Mouse (Mus musculus) bone marrow, adult 2 months (tissue): ENCODE data around the gene Lrrfip2. TPM values are rescaled to one million over a fixed set of nuclear protein-coding genes. Genes with fewer than 3 reads are reported as not detected.
A peak's percentile ranks its signal among the peaks of the same experiment; 100 is the strongest.

Experiments
- H3K27ac ChIP-seq: fragments of 200-500 bp; 2 replicates; pipeline ENCODE4 v1.5.1; 2012; ENCODE audit warnings: low read depth, mild to moderate bottlenecking, control low read depth, inconsistent platforms, low read length; ENCODE audit not compliant: control insufficient read depth, poor library complexity, insufficient read depth
- H3K4me1 ChIP-seq: fragments of 200-500 bp; 2 replicates; pipeline ENCODE4 v1.6.1; 2011; ENCODE audit warnings: low read length; ENCODE audit not compliant: control insufficient read depth, insufficient read depth
- H3K4me3 ChIP-seq: fragments of 200-500 bp; replicated peaks from 2 replicates; pipeline ENCODE3; 2011; ENCODE audit warnings: mild to moderate bottlenecking, low read depth, low read length, control low read depth; ENCODE audit not compliant: control insufficient read depth
- CTCF ChIP-seq: fragments of 200-500 bp; IDR thresholded peaks from 2 replicates; pipeline ENCODE4 v1.5.1; 2011; ENCODE audit warnings: low read length, control low read depth; ENCODE audit not compliant: control insufficient read depth, insufficient read depth
- POLR2A ChIP-seq: fragments of 200-500 bp; IDR thresholded peaks from 2 replicates; pipeline ENCODE4 v1.6.1; 2011; ENCODE audit warnings: low read depth, mild to moderate bottlenecking, control low read depth, low read length, borderline replicate concordance; ENCODE audit not compliant: control insufficient read depth
- WGBS: fragments of 180-500 bp; shearing (Covaris S2); methylation state at CpG from one replicate; pipeline ENCODE4 v1.1.7; 2018; 5-methylcytosine and 5-hydroxymethylcytosine counted together
- polyA plus RNA-seq: library from polyadenylated mRNA; stranded (reverse); fragments of >200 nt; gene quantifications from 2 replicates; pipeline ENCODE4 v1.2.4, GENCODE M21; 2011; ENCODE audit warnings: low replicate concordance; ENCODE audit not compliant: missing spikeins, insufficient read depth, insufficient read length

Lrrfip2 gene
- polyA plus RNA-seq, 1 experiment, result 88.3 TPM

GRCm38 (mm10) chr9:111272356-111272755 lies 155.0 kb downstream of the Lrrfip2 start:
- WGBS, result 5% methylated on average over 19 of the region's 19 CpGs
- Histone ChIP-seq H3K27ac (peak overlapping the region; percentile 93), H3K4me3 (peak overlapping the region; percentile 92), H3K4me1 (no peaks in the 10 kb centered on the region; the same call in 1 of the 2 replicates)
- TF ChIP-seq CTCF (no peak), POLR2A (no peak)

GRCm38 (mm10) chr9:111272996-111273785 lies 155.8 kb downstream of the Lrrfip2 start:
- Histone ChIP-seq H3K4me3 (peak overlapping the region; percentile 50), H3K27ac (no peak overlapping the region), H3K4me1 (no peaks in the 10 kb centered on the region; the same call in 1 of the 2 replicates)
- WGBS, result 52% methylated on average over 15 of the region's 15 CpGs
- TF ChIP-seq CTCF (no peak), POLR2A (no peak)

GRCm38 (mm10) chr9:111273958-111274357 lies 156.6 kb downstream of the Lrrfip2 start:
- TF ChIP-seq CTCF, result no peak
- TF ChIP-seq POLR2A, result no peak
- Histone ChIP-seq H3K27ac (no peak overlapping the region), H3K4me3 (no peak overlapping the region), H3K4me1 (no peaks in the 10 kb centered on the region; the same call in 1 of the 2 replicates)
- WGBS, result 80% methylated on average over 1 of the region's 1 CpGs

GRCm38 (mm10) chr9:111275156-111275555 lies 157.8 kb downstream of the Lrrfip2 start:
- Histone ChIP-seq H3K4me1 (no peaks in the 10 kb centered on the region; the same call in 1 of the 2 replicates), H3K4me3 (no peak overlapping the region), H3K27ac (no peak overlapping the region)
- TF ChIP-seq POLR2A, result no peak
- TF ChIP-seq CTCF, result no peak
- WGBS, result 34% methylated on average over 1 of the region's 1 CpGs

Other genes starting within 250 kb of the Lrrfip2 start
- 5.3 and 8.5 TPM in 2 replicates for gene Als2cl, start 237.7 kb upstream of the Lrrfip2 start, polyA plus RNA-seq
- gene Tmie, start 237.5 kb upstream of the Lrrfip2 start, polyA plus RNA-seq, result 0.81 and 1.2 TPM in 2 replicates
- gene Fam240a, start 200.7 kb upstream of the Lrrfip2 start, polyA plus RNA-seq, result not detected in 2 replicates
- 46.1 TPM in 1 of 2 replicates, not detected in the other for gene Tdgf1, start 171.4 kb upstream of the Lrrfip2 start, polyA plus RNA-seq
- 2.5 TPM in 1 of 2 replicates, not detected in the other for gene Lrrc2, start 166.0 kb upstream of the Lrrfip2 start, polyA plus RNA-seq
- 0.75 and 0.93 TPM in 2 replicates for gene Rtp3, start 127.0 kb upstream of the Lrrfip2 start, polyA plus RNA-seq
- 633 and 1,953 TPM in 2 replicates for gene Ltf, start 98.3 kb upstream of the Lrrfip2 start, polyA plus RNA-seq
- gene Ccrl2, start 60.1 kb upstream of the Lrrfip2 start, polyA plus RNA-seq, result 9.2 and 10.4 TPM in 2 replicates
- 23.3 and 34.8 TPM in 2 replicates for gene Mlh1, start 154.2 kb downstream of the Lrrfip2 start, polyA plus RNA-seq
- 3.6 and 5.4 TPM in 2 replicates for gene Epm2aip1, start 154.3 kb downstream of the Lrrfip2 start, polyA plus RNA-seq
- gene Trank1, start 194.1 kb downstream of the Lrrfip2 start, polyA plus RNA-seq, result 0.23 and 0.75 TPM in 2 replicates